Mouse (Mus musculus): ENCODE results near the gene Zbp1. TPM values are rescaled to one million over a fixed set of nuclear protein-coding genes. Genes with fewer than 3 reads are reported as not detected.
A peak's percentile ranks its signal among the peaks of the same experiment; 100 is the strongest.

Zbp1 gene
- polyA plus RNA-seq, 1 experiment from 2014 or later: 0.32 TPM

DNA sequence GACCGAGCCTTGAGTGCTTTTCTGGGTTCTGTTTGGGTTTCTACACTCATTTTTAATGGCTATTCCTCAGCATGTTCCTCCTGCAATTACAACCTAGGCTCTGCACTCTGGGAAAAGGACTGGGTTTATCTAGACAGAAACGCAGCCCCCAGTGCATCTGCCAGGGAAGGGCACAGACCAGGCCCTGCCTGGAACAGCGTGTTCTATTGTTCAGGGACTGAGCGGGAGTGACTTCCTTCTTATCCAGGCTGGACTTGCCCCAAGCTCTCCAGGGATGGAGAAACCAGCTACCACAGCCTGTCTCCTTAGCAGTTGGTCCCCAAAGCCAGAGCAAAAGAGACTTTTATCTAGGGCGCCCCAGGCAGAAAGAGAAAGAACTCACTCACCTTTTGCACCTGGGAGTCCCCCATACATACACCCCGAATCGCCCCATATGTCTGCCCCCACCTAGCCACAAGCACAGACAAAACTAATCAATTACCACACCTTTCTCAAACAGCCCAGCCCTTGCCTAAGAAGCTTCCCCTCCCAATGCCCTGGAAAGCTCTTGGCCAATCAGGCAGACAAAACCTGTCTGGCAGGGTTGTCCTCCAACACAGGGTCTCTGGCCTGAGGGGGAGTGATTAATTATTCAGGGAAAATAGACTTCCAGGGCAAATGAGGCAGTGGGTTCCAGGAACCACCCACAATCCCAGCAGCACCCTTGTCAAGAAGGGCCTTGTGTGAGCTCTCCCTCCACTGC is 37.3 kb upstream of the Zbp1 start:
- H3K27ac ChIP-seq: peak overlapping the region; percentile 60; the same call in 1 of the 2 replicates
- H3K36me3 ChIP-seq: no peaks in the 10 kb centered on the region
- no peak for ATAC-seq (ENCODE audit: low FRiP score, low read depth)
- no peak overlapping the region for H3K9ac ChIP-seq
- H3K4me2 ChIP-seq (replicated peaks): 0 out of 2 replicates have a peak overlapping the region, but pooled peaks have one; percentile 22
- no peaks in the 10 kb centered on the region for H3K9me3 ChIP-seq
- no peak overlapping the region for H3K4me3 ChIP-seq
- no peaks in the 10 kb centered on the region; the same call in 1 of the 2 replicates for H3K27me3 ChIP-seq (replicated peaks)
- H3K4me1 ChIP-seq: peaks cover 100% of the 10 kb centered on the region
- 53% methylated on average over 7 of the region's 7 CpGs for WGBS

DNA sequence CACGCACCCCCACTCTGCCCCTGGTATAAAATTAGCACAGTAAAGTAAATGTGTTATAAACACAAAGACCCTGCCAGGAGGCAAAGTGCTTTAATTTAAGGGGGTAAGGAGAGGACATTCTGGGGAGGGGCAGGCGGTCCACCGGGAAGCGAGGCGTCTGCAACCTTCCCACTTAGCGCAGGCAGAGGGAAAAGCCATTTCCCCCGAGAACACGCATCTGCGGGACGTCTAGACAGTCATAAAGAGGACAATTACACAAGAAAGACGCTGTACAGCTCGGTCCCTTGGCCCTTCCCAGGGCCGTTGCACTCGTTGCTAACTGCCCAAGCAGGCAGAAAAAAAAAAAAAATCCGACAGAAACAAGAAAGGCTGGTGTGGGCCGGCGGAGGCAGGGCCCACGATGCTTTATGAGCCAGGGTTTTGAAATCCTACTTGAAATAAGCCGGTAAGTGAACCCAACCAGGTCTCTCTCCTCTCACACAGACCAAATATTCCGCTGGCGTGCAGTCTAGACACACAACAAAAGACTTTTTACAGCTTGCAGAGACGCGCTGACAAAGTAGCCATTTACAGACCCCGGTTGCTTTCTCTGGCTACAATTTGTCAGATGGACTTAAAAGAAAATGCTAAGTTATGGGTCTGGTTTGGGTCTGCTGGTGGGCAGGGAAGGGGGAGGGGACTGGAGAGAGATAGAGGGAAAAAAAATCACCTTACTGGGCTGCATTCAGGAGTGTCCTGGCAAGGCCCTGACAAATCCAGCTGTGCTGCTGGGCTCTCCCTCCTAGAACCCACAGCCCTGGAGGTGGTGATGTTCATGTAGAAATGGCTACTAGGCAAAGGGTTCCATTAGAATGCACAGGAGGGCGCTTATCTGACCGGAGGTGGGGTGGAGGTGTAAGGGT is 35.3 kb upstream of the Zbp1 start:
- no peaks in the 10 kb centered on the region; the same call in 1 of the 2 replicates for H3K27me3 ChIP-seq (replicated peaks)
- H3K36me3 ChIP-seq: no peaks in the 10 kb centered on the region
- H3K9me3 ChIP-seq: no peaks in the 10 kb centered on the region
- H3K27ac ChIP-seq: peak overlapping the region; percentile 86
- peak overlapping the region; percentile 33 for H3K9ac ChIP-seq
- peak; percentile 63 for ATAC-seq (ENCODE audit: low FRiP score, low read depth)
- peaks cover 100% of the 10 kb centered on the region for H3K4me1 ChIP-seq
- peak overlapping the region; percentile 47 for H3K4me2 ChIP-seq (replicated peaks)
- no peak overlapping the region for H3K4me3 ChIP-seq
- WGBS: 11% methylated on average over 26 of the region's 26 CpGs

DNA sequence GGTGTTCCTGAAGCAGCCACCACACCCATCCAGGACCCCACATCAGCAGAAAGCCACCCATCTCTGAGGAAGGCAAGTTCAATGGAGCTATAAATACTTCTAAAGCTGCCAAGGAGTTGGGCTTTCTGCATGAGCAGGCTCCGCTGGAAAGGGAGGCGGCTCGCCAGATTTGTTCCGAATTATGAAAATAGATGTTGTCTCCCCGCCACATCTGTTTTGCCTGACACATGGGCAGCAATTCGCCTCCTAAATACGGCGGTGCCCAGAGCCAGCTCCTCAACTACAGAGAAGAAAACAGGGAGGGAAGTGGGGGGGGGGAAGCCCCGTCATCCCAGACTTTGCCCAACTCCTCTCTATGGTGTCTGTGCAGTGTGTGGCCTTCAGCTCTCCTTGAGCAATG is 33.0 kb upstream of the Zbp1 start:
- Histone ChIP-seq H3K9me3 (no peaks in the 10 kb centered on the region), H3K4me2 (replicated peaks) (0 out of 2 replicates have a peak overlapping the region, but pooled peaks have one; percentile 1), H3K4me3 (no peak overlapping the region), H3K4me1 (peaks cover 98% of the 10 kb centered on the region), H3K36me3 (no peaks in the 10 kb centered on the region), H3K27ac (no peak overlapping the region), H3K9ac (no peak overlapping the region), H3K27me3 (replicated peaks) (no peaks in the 10 kb centered on the region; the same call in 1 of the 2 replicates)
- no peak for ATAC-seq (ENCODE audit: low FRiP score, low read depth)
- 51% methylated on average over 9 of the region's 9 CpGs for WGBS

DNA sequence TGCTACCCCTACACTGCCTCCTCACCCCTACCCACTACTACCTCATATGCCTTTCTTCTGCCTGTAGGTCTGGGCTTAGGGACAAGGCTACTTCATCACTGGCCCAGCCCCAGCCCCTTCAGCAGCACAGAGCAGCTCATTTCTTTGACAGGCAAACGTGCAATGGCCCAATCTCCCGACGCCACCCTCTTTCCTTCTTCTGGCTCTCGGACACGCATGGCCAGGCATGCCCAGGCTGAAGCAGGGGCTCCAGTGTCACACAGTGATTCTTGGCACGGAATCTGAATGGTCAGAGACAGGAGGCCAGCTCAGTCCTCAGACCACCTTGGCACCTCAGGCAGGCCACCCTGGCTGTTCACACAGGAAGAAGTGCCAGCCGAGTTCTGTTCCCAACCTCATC is 32.4 kb upstream of the Zbp1 start:
- WGBS: 48% methylated on average over 7 of the region's 7 CpGs
- peak overlapping the region; percentile 35; the same call in 1 of the 2 replicates for H3K9ac ChIP-seq
- no peak overlapping the region for H3K27ac ChIP-seq
- H3K4me3 ChIP-seq: no peak overlapping the region
- H3K4me1 ChIP-seq: peaks cover 98% of the 10 kb centered on the region
- no peaks in the 10 kb centered on the region; the same call in 1 of the 2 replicates for H3K27me3 ChIP-seq (replicated peaks)
- no peaks in the 10 kb centered on the region for H3K9me3 ChIP-seq
- peak overlapping the region; percentile 7; the same call in 1 of the 2 replicates for H3K4me2 ChIP-seq (replicated peaks)
- no peak for ATAC-seq (ENCODE audit: low FRiP score, low read depth)
- no peaks in the 10 kb centered on the region for H3K36me3 ChIP-seq

DNA sequence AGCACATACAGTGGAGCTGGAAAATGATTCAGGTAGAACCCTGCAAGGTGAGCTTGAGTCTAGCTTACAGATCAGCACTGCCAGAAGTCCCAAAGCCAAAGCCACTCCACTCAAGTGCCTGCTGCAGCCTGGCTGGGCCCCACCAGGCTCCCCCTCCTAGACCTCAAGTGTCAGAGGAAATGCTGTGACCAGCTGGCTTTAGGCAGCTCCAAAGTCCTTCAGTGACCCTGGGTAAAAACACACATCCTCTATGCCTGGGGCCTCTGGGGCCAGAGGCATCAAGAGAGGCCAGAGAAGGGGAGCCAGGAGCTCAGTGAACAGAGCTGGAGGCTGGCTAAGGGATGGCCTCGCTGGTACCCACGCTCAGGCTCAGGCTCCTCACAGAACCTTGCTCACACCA is 31.7 kb upstream of the Zbp1 start:
- no peak overlapping the region for H3K27ac ChIP-seq
- H3K4me2 ChIP-seq (replicated peaks): 0 out of 2 replicates have a peak overlapping the region, but pooled peaks have one; percentile 7
- H3K27me3 ChIP-seq (replicated peaks): no peaks in the 10 kb centered on the region; the same call in 1 of the 2 replicates
- WGBS: 20% methylated on average over 2 of the region's 2 CpGs
- ATAC-seq (ENCODE audit: low FRiP score, low read depth): no peak
- peak overlapping the region; percentile 35; the same call in 1 of the 2 replicates for H3K9ac ChIP-seq
- no peaks in the 10 kb centered on the region for H3K36me3 ChIP-seq
- no peak overlapping the region for H3K4me3 ChIP-seq
- peaks cover 98% of the 10 kb centered on the region for H3K4me1 ChIP-seq
- no peaks in the 10 kb centered on the region for H3K9me3 ChIP-seq

DNA sequence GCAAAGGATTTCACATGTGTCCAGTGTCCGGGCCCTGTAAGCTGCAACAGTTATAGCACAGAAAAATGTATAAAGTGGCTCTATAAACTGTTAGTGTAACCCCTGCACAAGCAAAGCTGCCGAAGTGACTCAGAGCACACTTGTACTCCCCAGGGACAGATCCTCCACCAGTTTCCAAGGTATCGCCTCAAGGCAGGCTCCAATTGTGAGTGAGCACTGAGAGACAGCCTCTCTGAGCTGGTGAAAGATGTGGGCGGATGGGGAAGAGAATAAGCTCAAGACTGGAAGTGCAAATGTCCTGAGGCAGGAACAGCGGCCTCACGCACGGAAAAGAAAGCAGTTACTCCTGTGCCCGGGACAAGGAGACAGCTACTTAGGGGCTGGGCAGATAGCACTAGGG is 31.2 kb upstream of the Zbp1 start:
- no peak for ATAC-seq (ENCODE audit: low FRiP score, low read depth)
- Histone ChIP-seq H3K4me3 (no peak overlapping the region), H3K4me2 (replicated peaks) (no peak overlapping the region), H3K36me3 (no peaks in the 10 kb centered on the region), H3K27ac (no peak overlapping the region), H3K27me3 (replicated peaks) (no peaks in the 10 kb centered on the region; the same call in 1 of the 2 replicates), H3K4me1 (peaks cover 94% of the 10 kb centered on the region), H3K9ac (peak overlapping the region; percentile 35; the same call in 1 of the 2 replicates), H3K9me3 (no peaks in the 10 kb centered on the region)
- 73% methylated on average over 8 of the region's 8 CpGs for WGBS

DNA sequence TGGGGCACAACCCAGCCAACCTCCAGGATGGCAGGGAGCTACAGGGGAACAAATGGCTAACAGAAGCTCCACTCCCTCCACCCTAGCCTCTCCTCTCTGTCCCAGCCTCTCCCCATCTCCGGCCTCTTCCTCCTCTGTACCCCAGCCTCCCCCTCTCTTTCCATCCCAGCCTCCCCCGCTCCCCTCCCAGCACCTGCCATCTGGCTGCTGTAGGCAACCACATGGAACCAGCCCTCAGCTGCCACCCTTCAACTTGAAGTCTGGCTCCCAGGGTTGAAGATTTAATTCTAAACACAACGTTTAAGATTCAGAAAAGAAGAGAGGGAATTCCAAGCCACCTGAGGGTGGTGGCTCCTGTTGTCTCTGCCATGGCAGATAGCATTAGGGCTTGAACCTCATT is 30.7 kb upstream of the Zbp1 start:
- Histone ChIP-seq H3K4me3 (no peak overlapping the region), H3K36me3 (no peaks in the 10 kb centered on the region), H3K9me3 (no peaks in the 10 kb centered on the region), H3K9ac (no peak overlapping the region), H3K27ac (no peak overlapping the region), H3K4me1 (peaks cover 88% of the 10 kb centered on the region), H3K4me2 (replicated peaks) (no peak overlapping the region), H3K27me3 (replicated peaks) (no peaks in the 10 kb centered on the region; the same call in 1 of the 2 replicates)
- no peak for ATAC-seq (ENCODE audit: low FRiP score, low read depth)
- 39% methylated on average over 3 of the region's 3 CpGs for WGBS

DNA sequence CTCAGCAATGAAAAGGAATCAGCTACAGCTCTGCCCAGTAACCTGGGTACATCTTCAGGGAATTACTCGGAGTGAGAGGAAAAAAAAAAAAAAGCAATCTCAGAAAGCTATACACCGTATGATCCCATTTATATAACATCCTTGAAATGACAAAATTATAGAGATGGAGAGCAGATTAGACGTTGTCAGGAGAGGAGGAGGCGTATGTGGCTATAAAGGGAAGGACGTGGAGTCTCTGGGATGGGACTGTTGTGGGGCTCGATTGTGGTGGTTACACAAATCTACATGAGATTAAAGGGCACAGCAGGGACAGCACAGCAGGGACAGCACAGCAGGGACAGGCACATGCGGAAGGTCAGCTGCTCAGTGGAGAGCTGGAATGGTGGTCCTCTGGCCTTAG is 30.1 kb upstream of the Zbp1 start:
- H3K4me2 ChIP-seq (replicated peaks): no peak overlapping the region
- H3K9me3 ChIP-seq: no peaks in the 10 kb centered on the region
- no peak overlapping the region for H3K4me3 ChIP-seq
- no peak for ATAC-seq (ENCODE audit: low FRiP score, low read depth)
- H3K27ac ChIP-seq: no peak overlapping the region
- no peaks in the 10 kb centered on the region for H3K36me3 ChIP-seq
- H3K4me1 ChIP-seq: peaks cover 87% of the 10 kb centered on the region
- no peaks in the 10 kb centered on the region; the same call in 1 of the 2 replicates for H3K27me3 ChIP-seq (replicated peaks)
- WGBS: 67% methylated on average over 7 of the region's 7 CpGs
- no peak overlapping the region for H3K9ac ChIP-seq

DNA sequence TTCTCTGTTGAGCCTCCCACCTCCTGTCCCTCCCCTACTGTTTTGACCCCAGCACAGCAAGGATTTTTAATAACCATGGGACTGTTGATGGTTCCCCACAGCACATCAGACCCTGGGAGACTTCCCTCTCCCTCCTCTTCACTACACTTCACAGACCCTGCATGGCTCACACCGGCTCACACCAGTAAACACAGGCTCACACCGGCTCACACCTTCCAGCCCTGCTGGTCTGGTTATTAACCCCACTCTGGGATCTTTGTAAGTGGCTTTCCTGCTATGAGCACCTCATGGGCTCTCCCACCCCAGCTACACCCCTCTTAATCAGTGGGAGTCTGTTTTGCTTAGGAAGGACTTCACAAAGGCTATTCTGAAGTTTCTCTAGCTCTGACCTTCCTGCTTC is 29.2 kb upstream of the Zbp1 start:
- Histone ChIP-seq H3K27ac (no peak overlapping the region), H3K4me3 (no peak overlapping the region), H3K4me2 (replicated peaks) (no peak overlapping the region), H3K9me3 (no peaks in the 10 kb centered on the region), H3K36me3 (no peaks in the 10 kb centered on the region), H3K9ac (no peak overlapping the region), H3K4me1 (peaks cover 87% of the 10 kb centered on the region), H3K27me3 (replicated peaks) (no peaks in the 10 kb centered on the region; the same call in 1 of the 2 replicates)
- ATAC-seq (ENCODE audit: low FRiP score, low read depth): no peak
- WGBS: 49% methylated on average over 2 of the region's 2 CpGs

DNA sequence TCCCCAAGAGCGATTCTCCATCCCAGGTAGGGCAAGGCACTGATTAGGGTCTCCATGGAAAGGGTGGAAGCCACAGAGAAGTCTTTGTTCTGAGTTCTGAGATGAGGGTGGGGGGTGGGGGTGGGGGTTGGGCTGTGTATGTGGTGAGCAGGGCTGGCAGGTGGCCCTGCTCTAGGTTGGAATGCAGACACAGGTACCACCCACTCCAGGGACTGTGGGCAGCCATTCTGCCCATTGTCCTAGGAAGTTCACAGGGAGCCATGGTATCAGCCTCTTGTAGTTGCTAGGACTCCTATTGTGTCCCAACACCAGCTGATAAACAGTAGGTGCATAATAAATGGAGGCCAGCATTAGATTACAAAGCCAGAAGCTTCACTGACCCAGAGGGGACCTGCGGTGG is 28.5 kb upstream of the Zbp1 start:
- Histone ChIP-seq H3K27me3 (replicated peaks) (no peaks in the 10 kb centered on the region), H3K27ac (no peak overlapping the region), H3K36me3 (no peaks in the 10 kb centered on the region), H3K9ac (no peak overlapping the region), H3K4me3 (no peak overlapping the region), H3K4me1 (peaks cover 87% of the 10 kb centered on the region), H3K4me2 (replicated peaks) (no peak overlapping the region), H3K9me3 (no peaks in the 10 kb centered on the region)
- no peak for ATAC-seq (ENCODE audit: low FRiP score, low read depth)
- WGBS: 30% methylated on average over 2 of the region's 2 CpGs

DNA sequence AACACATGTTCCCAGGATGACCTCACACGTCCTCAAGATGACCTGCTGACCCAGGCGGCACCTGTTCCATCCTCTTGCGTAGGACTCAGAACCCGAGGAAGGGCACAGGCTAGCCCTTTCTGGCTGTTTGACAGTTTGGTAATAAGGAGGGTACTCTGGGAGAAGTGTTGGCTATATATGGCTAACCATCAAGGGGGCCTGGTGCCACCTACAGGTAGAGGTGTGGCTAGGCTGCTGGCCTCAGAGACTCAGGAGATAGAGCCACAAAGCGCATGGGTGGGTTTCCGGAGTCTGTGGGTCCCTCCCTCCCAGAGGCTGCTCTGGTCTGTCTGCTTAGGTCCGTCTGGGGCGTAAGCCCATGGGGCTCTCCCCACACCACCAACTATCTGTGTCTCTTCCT is 28.0 kb upstream of the Zbp1 start:
- H3K4me3 ChIP-seq: no peak overlapping the region
- no peak overlapping the region for H3K4me2 ChIP-seq (replicated peaks)
- ATAC-seq (ENCODE audit: low FRiP score, low read depth): no peak
- no peak overlapping the region for H3K9ac ChIP-seq
- 69% methylated on average over 8 of the region's 8 CpGs for WGBS
- no peak overlapping the region for H3K27ac ChIP-seq
- no peaks in the 10 kb centered on the region for H3K27me3 ChIP-seq (replicated peaks)
- H3K4me1 ChIP-seq: peaks cover 85% of the 10 kb centered on the region
- no peaks in the 10 kb centered on the region for H3K9me3 ChIP-seq
- no peaks in the 10 kb centered on the region for H3K36me3 ChIP-seq

DNA sequence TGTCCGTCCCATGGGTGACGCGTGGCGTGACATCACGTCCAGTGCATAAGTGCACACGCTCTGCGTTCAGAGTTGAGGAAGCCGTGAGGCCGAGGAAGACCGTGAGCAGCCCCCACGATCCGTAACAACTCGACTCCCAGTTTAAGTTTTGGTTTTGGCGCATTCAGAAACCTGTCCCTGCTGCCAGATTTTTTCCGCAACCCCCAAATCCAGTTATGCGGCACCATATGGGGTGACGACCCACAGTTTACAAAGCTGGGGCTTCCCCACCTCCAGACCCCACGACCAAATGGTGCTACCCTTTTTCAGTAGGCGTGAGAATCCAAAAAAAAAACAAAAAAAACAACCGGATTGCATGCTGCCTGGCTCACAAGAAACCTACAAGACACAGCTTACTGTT is 26.5 kb upstream of the Zbp1 start:
- H3K4me1 ChIP-seq: peaks cover 85% of the 10 kb centered on the region

More for the DNA sequence above, 26.5 kb upstream of the Zbp1 start:
- Histone ChIP-seq H3K4me2 (replicated peaks) (no peak overlapping the region), H3K9me3 (no peaks in the 10 kb centered on the region), H3K27ac (no peak overlapping the region), H3K9ac (no peak overlapping the region), H3K36me3 (0 out of 2 replicates have a peak, but pooled peaks cover 3% of the 10 kb centered on the region), H3K4me3 (no peak overlapping the region), H3K27me3 (replicated peaks) (no peaks in the 10 kb centered on the region)
- ATAC-seq (ENCODE audit: low FRiP score, low read depth): no peak
- WGBS: 87% methylated on average over 20 of the region's 20 CpGs

Measured in neural tube, embryonic 12.5 days (tissue).